Mouse (Mus musculus) cortical plate, adult 2 months (tissue): ENCODE data around the gene Hist1h3e.

Experiments used
- CTCF ChIP-seq: fragments of 200-500 bp; IDR thresholded peaks from 2 replicates; pipeline ENCODE4 v1.5.1; 2011; ENCODE audit warnings: mild to moderate bottlenecking, control low read depth, low read length; ENCODE audit not compliant: insufficient read depth; ENCODE audit errors: extremely low read depth
- POLR2A ChIP-seq: fragments of 200-500 bp; IDR thresholded peaks from 2 replicates; pipeline ENCODE4 v1.6.1; 2011; ENCODE audit warnings: mild to moderate bottlenecking, low read length, control low read depth; ENCODE audit not compliant: insufficient read depth; ENCODE audit errors: extremely low read depth

DNA sequence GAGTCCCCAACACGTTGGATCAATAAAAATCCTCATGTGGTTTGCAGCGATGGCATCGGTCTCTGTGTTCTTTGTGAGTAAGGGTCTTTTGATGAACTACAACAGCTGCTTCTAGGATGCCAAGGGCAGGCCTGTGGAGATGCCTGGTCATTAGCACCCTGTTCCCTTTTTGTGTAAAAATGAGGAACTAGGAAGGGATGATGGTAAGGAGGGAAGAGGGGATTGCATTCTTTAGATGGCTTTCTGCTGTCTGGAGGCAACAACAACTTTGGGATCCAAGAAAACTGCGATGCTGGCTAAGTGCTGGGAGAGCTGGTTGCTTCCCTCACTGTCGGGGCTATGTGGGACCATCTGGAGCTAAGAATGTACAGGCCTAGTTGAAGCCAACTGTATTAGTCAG is 23.9 kb downstream of the Hist1h3e start:
- TF ChIP-seq CTCF (no peak), POLR2A (no peak)
